Mouse (Mus musculus) splenic B cell, adult 2 months (primary cell): ENCODE results near the gene Neurod2.

Experiments
- DNase-seq: peaks from one replicate; pipeline ENCODE4 v3.0.0-alpha.2; 2011; ENCODE audit warnings: low read depth, low spot score
- H3K27me3 ChIP-seq: 2 replicates; pipeline ENCODE4 v1.6.1; 2012; ENCODE audit warnings: mild to moderate bottlenecking, low read length, moderate library complexity, mixed read lengths; ENCODE audit not compliant: control insufficient read depth, poor library complexity, insufficient read depth, severe bottlenecking
- H3K36me3 ChIP-seq: 2 replicates; pipeline ENCODE4 v1.6.1; 2012; ENCODE audit warnings: mild to moderate bottlenecking, low read length, moderate library complexity, mixed read lengths; ENCODE audit not compliant: control insufficient read depth, poor library complexity, insufficient read depth, severe bottlenecking

Neurod2 gene

GRCm38 (mm10) chr11:98360866-98361521, 31.5 kb upstream of the Neurod2 start:
- no peak for DNase-seq
- Histone ChIP-seq H3K27me3 (no peaks in the 10 kb centered on the region), H3K36me3 (no peaks in the 10 kb centered on the region)

- Histone ChIP-seq H3K36me3 (no peaks in the 10 kb centered on the region), H3K27me3 (no peaks in the 10 kb centered on the region)
- peak; percentile 93 for DNase-seq
These were observed 29.0 kb upstream of the Neurod2 start, which contains the start of gene Stard3 for GRCm38 (mm10) chr11:98358161-98359083. Gene Stard3, plus strand, starts transcription at chr11:98358368.

GRCm38 (mm10) chr11:98357396-98358160, 28.1 kb upstream of the Neurod2 start:
- H3K27me3 ChIP-seq: no peaks in the 10 kb centered on the region
- no peak for DNase-seq

GRCm38 (mm10) chr11:98356625-98357394, 27.4 kb upstream of the Neurod2 start:
- DNase-seq: no peak
- no peaks in the 10 kb centered on the region for H3K36me3 ChIP-seq

More at GRCm38 (mm10) chr11:98357396-98358160, 28.1 kb upstream of the Neurod2 start:
- H3K36me3 ChIP-seq: no peaks in the 10 kb centered on the region

GRCm38 (mm10) chr11:98355732-98356299, 26.4 kb upstream of the Neurod2 start:
- Histone ChIP-seq H3K36me3 (no peaks in the 10 kb centered on the region), H3K27me3 (no peaks in the 10 kb centered on the region)
- peak; percentile 82 for DNase-seq

More at GRCm38 (mm10) chr11:98356625-98357394, 27.4 kb upstream of the Neurod2 start:
- H3K27me3 ChIP-seq: no peaks in the 10 kb centered on the region

GRCm38 (mm10) chr11:98354445-98354844, 25.0 kb upstream of the Neurod2 start:
- no peak for DNase-seq
- H3K27me3 ChIP-seq: no peaks in the 10 kb centered on the region
- H3K36me3 ChIP-seq: no peaks in the 10 kb centered on the region

- DNase-seq: no peak
- no peaks in the 10 kb centered on the region for H3K36me3 ChIP-seq
- H3K27me3 ChIP-seq: peaks cover 2% of the 10 kb centered on the region; the same call in 1 of the 2 replicates
These were observed 24.3 kb upstream of the Neurod2 start for GRCm38 (mm10) chr11:98353651-98354211.

- peaks cover 2% of the 10 kb centered on the region; the same call in 1 of the 2 replicates for H3K27me3 ChIP-seq
- H3K36me3 ChIP-seq: no peaks in the 10 kb centered on the region
- no peak for DNase-seq
These were observed 23.0 kb upstream of the Neurod2 start for GRCm38 (mm10) chr11:98352272-98352990.

GRCm38 (mm10) chr11:98349308-98349707, 19.9 kb upstream of the Neurod2 start:
- DNase-seq: no peak
- peaks cover 2% of the 10 kb centered on the region; the same call in 1 of the 2 replicates for H3K27me3 ChIP-seq
- no peaks in the 10 kb centered on the region for H3K36me3 ChIP-seq

- Histone ChIP-seq H3K36me3 (no peaks in the 10 kb centered on the region), H3K27me3 (peaks cover 2% of the 10 kb centered on the region; the same call in 1 of the 2 replicates)
- peak; percentile 48 for DNase-seq
These were observed 18.9 kb upstream of the Neurod2 start, which contains the start of gene Ppp1r1b for GRCm38 (mm10) chr11:98348083-98348961. Gene Ppp1r1b, plus strand, starts transcription at chr11:98348404.

- DNase-seq: no peak
- peaks cover 2% of the 10 kb centered on the region; the same call in 1 of the 2 replicates for H3K27me3 ChIP-seq
- no peaks in the 10 kb centered on the region for H3K36me3 ChIP-seq
These were observed 18.1 kb upstream of the Neurod2 start for GRCm38 (mm10) chr11:98347385-98348082.

- no peak for DNase-seq
- Histone ChIP-seq H3K36me3 (no peaks in the 10 kb centered on the region), H3K27me3 (peaks cover 2% of the 10 kb centered on the region; the same call in 1 of the 2 replicates)
These were observed 16.7 kb upstream of the Neurod2 start for GRCm38 (mm10) chr11:98346168-98346567.
